Mouse (Mus musculus) granulocyte monocyte progenitor cell, adult 5-6 weeks (primary cell): ENCODE results near the gene 9530077C05Rik. TPM values are rescaled to one million over a fixed set of nuclear protein-coding genes. Genes with fewer than 3 reads are reported as not detected.

Experiments
- total RNA-seq, 2 experiments: library from RNA; stranded (forward) in 1 of 2; stranded (reverse) in 1 of 2; fragments of 200-712, 200-1000 nt in 1 of 2; fragments of >200 nt in 1 of 2; fragmentation: Nextera tagmentation in 1 of 2; gene quantifications; 2 replicates each; pipeline ENCODE4 v1.2.3; 2014 to 2017

The 9530077C05Rik gene
- total RNA-seq, 2 experiments from 2014 or later, result 2.1 TPM; not detected in 1

Other genes starting within 250 kb of the 9530077C05Rik start
- not detected in 2 replicates for gene Zfp872, start 223.4 kb upstream of the 9530077C05Rik start, total RNA-seq (2014; fragmentation: Nextera tagmentation)
- gene Zfp872, start 223.4 kb upstream of the 9530077C05Rik start, total RNA-seq (2017), result not detected in 2 replicates
- 50.6 and 54.9 TPM in 2 replicates for gene Zfp809, start 185.8 kb upstream of the 9530077C05Rik start, total RNA-seq (2014; fragmentation: Nextera tagmentation)
- gene Zfp809, start 185.8 kb upstream of the 9530077C05Rik start, total RNA-seq (2017), result 20.4 and 27.2 TPM in 2 replicates
- 1.3 and 3.1 TPM in 2 replicates for gene Zfp599, start 151.6 kb upstream of the 9530077C05Rik start, total RNA-seq (2014; fragmentation: Nextera tagmentation)
- 8.9 and 10.3 TPM in 2 replicates for gene Zfp599, start 151.6 kb upstream of the 9530077C05Rik start, total RNA-seq (2017)
- 10.4 and 17.4 TPM in 2 replicates for gene Zfp810, start 103.9 kb upstream of the 9530077C05Rik start, total RNA-seq (2014; fragmentation: Nextera tagmentation)
- gene Zfp810, start 103.9 kb upstream of the 9530077C05Rik start, total RNA-seq (2017), result 9.4 and 16.3 TPM in 2 replicates
- gene Anln, start 22.3 kb upstream of the 9530077C05Rik start, total RNA-seq (2014; fragmentation: Nextera tagmentation), result 40.1 and 40.4 TPM in 2 replicates
- gene Anln, start 22.3 kb upstream of the 9530077C05Rik start, total RNA-seq (2017), result 55.3 and 59.9 TPM in 2 replicates
- gene Gm17545, start 42.8 kb downstream of the 9530077C05Rik start, total RNA-seq (2014; fragmentation: Nextera tagmentation), result not detected in 2 replicates
- gene Gm17545, start 42.8 kb downstream of the 9530077C05Rik start, total RNA-seq (2017), result not detected in 2 replicates
- 80.0 and 88.0 TPM in 2 replicates for gene Rp9, start 58.2 kb downstream of the 9530077C05Rik start, total RNA-seq (2014; fragmentation: Nextera tagmentation)
- 164 and 168 TPM in 2 replicates for gene Rp9, start 58.2 kb downstream of the 9530077C05Rik start, total RNA-seq (2017)
- 10.9 and 20.5 TPM in 2 replicates for gene Bbs9, start 64.2 kb downstream of the 9530077C05Rik start, total RNA-seq (2014; fragmentation: Nextera tagmentation)
- 14.8 and 18.4 TPM in 2 replicates for gene Bbs9, start 64.2 kb downstream of the 9530077C05Rik start, total RNA-seq (2017)